Mouse (Mus musculus): ENCODE results near the gene Ranbp17. TPM values are rescaled to one million over a fixed set of nuclear protein-coding genes. Genes with fewer than 3 reads are reported as not detected.
A peak's percentile ranks its signal among the peaks of the same experiment; 100 is the strongest.

The Ranbp17 gene
- polyA plus RNA-seq, 1 experiment from 2014 or later: 2.2 TPM

- H3K4me1 ChIP-seq (replicated peaks; ENCODE audit: control insufficient read depth, insufficient read depth): no peaks in the 10 kb centered on the region
- H3K4me2 ChIP-seq (replicated peaks; ENCODE audit: low read depth): no peak overlapping the region
- H3K36me3 ChIP-seq (ENCODE audit: control insufficient read depth, insufficient read depth, low read length): no peaks in the 10 kb centered on the region
- no peak overlapping the region for H3K9ac ChIP-seq (ENCODE audit: low read length)
- no peak overlapping the region for H3K4me3 ChIP-seq (ENCODE audit: low read depth, low read length)
- H3K27ac ChIP-seq (replicated peaks): no peak overlapping the region
- H3K9me3 ChIP-seq (ENCODE audit: control insufficient read depth, low read length): no peaks in the 10 kb centered on the region
- DNase-seq (ENCODE audit: low spot score) (no peak), ATAC-seq (ENCODE audit: low FRiP score, low TSS enrichment) (no peak)
- WGBS: 35% methylated on average over 4 of the region's 4 CpGs
- no peak for TF ChIP-seq CTCF (IDR thresholded peaks at IDR 0.05; ENCODE audit: low read depth)
- TF ChIP-seq EP300 (optimal IDR thresholded peaks at IDR 0.05): no peak
- no peaks in the 10 kb centered on the region for H3K27me3 ChIP-seq (ENCODE audit: control insufficient read depth, insufficient read depth, low read length)
Measured at GRCm38 (mm10) chr11:33309566-33309965, 204.0 kb downstream of the Ranbp17 start.

- no peak for DNase-seq (ENCODE audit: low spot score)
- no peak overlapping the region for H3K9ac ChIP-seq (ENCODE audit: low read length)
- WGBS: 61% methylated on average over 8 of the region's 8 CpGs
- no peaks in the 10 kb centered on the region for H3K9me3 ChIP-seq (ENCODE audit: control insufficient read depth, low read length)
- no peak for ATAC-seq (ENCODE audit: low FRiP score, low TSS enrichment)
- no peak overlapping the region for H3K4me3 ChIP-seq (ENCODE audit: low read depth, low read length)
- no peaks in the 10 kb centered on the region for H3K36me3 ChIP-seq (ENCODE audit: control insufficient read depth, insufficient read depth, low read length)
- TF ChIP-seq CTCF (IDR thresholded peaks at IDR 0.05; ENCODE audit: low read depth) (no peak), EP300 (optimal IDR thresholded peaks at IDR 0.05) (no peak)
- no peak overlapping the region for H3K27ac ChIP-seq (replicated peaks)
- no peak overlapping the region for H3K4me2 ChIP-seq (replicated peaks; ENCODE audit: low read depth)
- no peaks in the 10 kb centered on the region for H3K4me1 ChIP-seq (replicated peaks; ENCODE audit: control insufficient read depth, insufficient read depth)
- H3K27me3 ChIP-seq (ENCODE audit: control insufficient read depth, insufficient read depth, low read length): no peaks in the 10 kb centered on the region
Measured at GRCm38 (mm10) chr11:33300859-33301258, 212.7 kb downstream of the Ranbp17 start.

GRCm38 (mm10) chr11:33299371-33299770 is 214.2 kb downstream of the Ranbp17 start:
- no peak overlapping the region for H3K27ac ChIP-seq (replicated peaks)
- H3K4me1 ChIP-seq (replicated peaks; ENCODE audit: control insufficient read depth, insufficient read depth): no peaks in the 10 kb centered on the region
- no peak for DNase-seq (ENCODE audit: low spot score)
- no peak for ATAC-seq (ENCODE audit: low FRiP score, low TSS enrichment)
- H3K9me3 ChIP-seq (ENCODE audit: control insufficient read depth, low read length): no peaks in the 10 kb centered on the region
- TF ChIP-seq CTCF (IDR thresholded peaks at IDR 0.05; ENCODE audit: low read depth): no peak
- no peak for TF ChIP-seq EP300 (optimal IDR thresholded peaks at IDR 0.05)
- H3K4me2 ChIP-seq (replicated peaks; ENCODE audit: low read depth): no peak overlapping the region
- no peaks in the 10 kb centered on the region for H3K27me3 ChIP-seq (ENCODE audit: control insufficient read depth, insufficient read depth, low read length)
- no peaks in the 10 kb centered on the region for H3K36me3 ChIP-seq (ENCODE audit: control insufficient read depth, insufficient read depth, low read length)
- H3K9ac ChIP-seq (ENCODE audit: low read length): no peak overlapping the region
- no peak overlapping the region for H3K4me3 ChIP-seq (ENCODE audit: low read depth, low read length)
- WGBS: 70% methylated on average over 11 of the region's 11 CpGs

GRCm38 (mm10) chr11:33297121-33297520 is 216.4 kb downstream of the Ranbp17 start:
- no peak for TF ChIP-seq CTCF (IDR thresholded peaks at IDR 0.05; ENCODE audit: low read depth)
- no peak for TF ChIP-seq EP300 (optimal IDR thresholded peaks at IDR 0.05)
- no peaks in the 10 kb centered on the region for H3K9me3 ChIP-seq (ENCODE audit: control insufficient read depth, low read length)
- 64% methylated on average over 8 of the region's 8 CpGs for WGBS
- H3K4me1 ChIP-seq (replicated peaks; ENCODE audit: control insufficient read depth, insufficient read depth): no peaks in the 10 kb centered on the region
- ATAC-seq (ENCODE audit: low FRiP score, low TSS enrichment): no peak
- H3K9ac ChIP-seq (ENCODE audit: low read length): no peak overlapping the region
- no peak overlapping the region for H3K27ac ChIP-seq (replicated peaks)
- H3K4me3 ChIP-seq (ENCODE audit: low read depth, low read length): no peak overlapping the region
- no peaks in the 10 kb centered on the region for H3K36me3 ChIP-seq (ENCODE audit: control insufficient read depth, insufficient read depth, low read length)
- H3K4me2 ChIP-seq (replicated peaks; ENCODE audit: low read depth): no peak overlapping the region
- H3K27me3 ChIP-seq (ENCODE audit: control insufficient read depth, insufficient read depth, low read length): no peaks in the 10 kb centered on the region
- DNase-seq (ENCODE audit: low spot score): no peak

- Histone ChIP-seq H3K9ac (ENCODE audit: low read length) (no peak overlapping the region), H3K4me1 (replicated peaks; ENCODE audit: control insufficient read depth, insufficient read depth) (no peaks in the 10 kb centered on the region), H3K4me3 (ENCODE audit: low read depth, low read length) (no peak overlapping the region), H3K27ac (replicated peaks) (no peak overlapping the region), H3K27me3 (ENCODE audit: control insufficient read depth, insufficient read depth, low read length) (no peaks in the 10 kb centered on the region), H3K4me2 (replicated peaks; ENCODE audit: low read depth) (no peak overlapping the region), H3K9me3 (ENCODE audit: control insufficient read depth, low read length) (no peaks in the 10 kb centered on the region), H3K36me3 (ENCODE audit: control insufficient read depth, insufficient read depth, low read length) (no peaks in the 10 kb centered on the region)
- DNase-seq (ENCODE audit: low spot score) (no peak), ATAC-seq (ENCODE audit: low FRiP score, low TSS enrichment) (no peak)
- TF ChIP-seq CTCF (IDR thresholded peaks at IDR 0.05; ENCODE audit: low read depth) (peak; percentile 73), EP300 (optimal IDR thresholded peaks at IDR 0.05) (no peak)
- WGBS: 33% methylated on average over 3 of the region's 3 CpGs
Measured at GRCm38 (mm10) chr11:33295422-33295821, 218.1 kb downstream of the Ranbp17 start.

- DNase-seq (ENCODE audit: low spot score) (no peak), ATAC-seq (ENCODE audit: low FRiP score, low TSS enrichment) (no peak)
- 57% methylated on average over 6 of the region's 6 CpGs for WGBS
- no peak overlapping the region for H3K4me3 ChIP-seq (ENCODE audit: low read depth, low read length)
- no peak for TF ChIP-seq CTCF (IDR thresholded peaks at IDR 0.05; ENCODE audit: low read depth)
- TF ChIP-seq EP300 (optimal IDR thresholded peaks at IDR 0.05): no peak
- no peak overlapping the region for H3K4me2 ChIP-seq (replicated peaks; ENCODE audit: low read depth)
- H3K9me3 ChIP-seq (ENCODE audit: control insufficient read depth, low read length): no peaks in the 10 kb centered on the region
- H3K9ac ChIP-seq (ENCODE audit: low read length): no peak overlapping the region
- H3K27me3 ChIP-seq (ENCODE audit: control insufficient read depth, insufficient read depth, low read length): no peaks in the 10 kb centered on the region
- H3K27ac ChIP-seq (replicated peaks): no peak overlapping the region
- H3K4me1 ChIP-seq (replicated peaks; ENCODE audit: control insufficient read depth, insufficient read depth): no peaks in the 10 kb centered on the region
- H3K36me3 ChIP-seq (ENCODE audit: control insufficient read depth, insufficient read depth, low read length): no peaks in the 10 kb centered on the region
Measured at GRCm38 (mm10) chr11:33294063-33294462, 219.5 kb downstream of the Ranbp17 start.

Data from stomach, postnatal 0 days (tissue).